Mouse (Mus musculus) lung, adult 2 months (tissue): ENCODE measurements at regions not wholly inside any gene's neighbourhood (a gene's known extent, or its start where the extent isn't known, plus 50 kb on each side); places are given as distances from the start of the nearest gene placed in this dataset.

Experiments
- CTCF ChIP-seq: fragments of 200-500 bp; IDR thresholded peaks from 2 replicates; pipeline ENCODE4 v1.5.1; 2011; ENCODE audit warnings: mild to moderate bottlenecking, low read length, control low read depth; ENCODE audit not compliant: insufficient read depth
- POLR2A ChIP-seq: fragments of 200-500 bp; IDR thresholded peaks from 2 replicates; pipeline ENCODE4 v1.6.1; 2011; ENCODE audit warnings: low read depth, mild to moderate bottlenecking, control low read depth, low read length, borderline replicate concordance; ENCODE audit errors: extremely low read depth

- TF ChIP-seq CTCF, result no peak
- no peak for TF ChIP-seq POLR2A
Measured at GRCm38 (mm10) chr16:65657829-65658228, 95.3 kb upstream of the Chmp2b start.
